ENCODE assay signal across 8 mouse cellular contexts in the genomic region with DNA sequence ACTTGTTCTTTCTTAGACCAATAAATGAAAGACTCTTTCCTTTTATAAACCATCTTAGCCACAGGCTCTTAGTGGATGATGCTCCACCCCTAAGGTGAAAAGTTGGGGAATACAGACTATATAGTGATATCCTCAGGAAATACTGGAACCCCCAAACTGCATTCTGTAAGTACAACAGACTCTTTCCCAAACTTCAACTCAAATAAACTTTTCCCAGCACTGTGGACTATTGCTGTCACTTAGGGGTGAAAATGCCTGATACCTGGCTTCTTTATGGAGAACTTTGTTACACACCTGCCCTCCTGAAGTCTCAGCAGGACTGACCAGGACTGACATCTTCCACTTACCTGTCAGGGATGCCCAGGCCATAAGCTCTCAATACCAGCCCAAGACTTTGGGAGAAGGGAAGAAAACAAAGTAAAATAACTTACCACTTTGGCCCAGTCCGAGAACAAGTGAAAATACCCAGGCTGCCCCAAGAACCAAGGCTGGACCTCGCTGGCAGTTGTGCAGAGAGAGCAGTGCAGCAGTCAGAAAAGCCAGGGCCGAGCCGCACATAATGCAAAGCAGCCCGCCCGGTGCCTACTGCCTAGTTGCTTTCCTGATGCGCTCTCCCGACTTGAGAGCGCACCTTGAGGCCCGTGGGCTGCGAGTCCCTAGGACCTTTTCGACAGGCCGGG. TPM values are rescaled to one million over a fixed set of nuclear protein-coding genes. Genes with fewer than 3 reads are reported as not detected.
A peak's percentile ranks its signal among the peaks of the same experiment; 100 is the strongest.
DNase-seq lines count a peak whose midpoint lies in the region; ATAC-seq and TF ChIP-seq lines count a peak whose summit lies in the region.

No protein-coding gene starts in this region.

- no peak for DNase-seq in kidney, postnatal 14 days
- DNase-seq in brain, embryonic 14.5 days (ENCODE audit: low read depth) = peak; percentile 19
- DNase-seq in liver, adult 2 months (ENCODE audit: extremely low read depth, low read depth, low spot score) = no peak
- DNase-seq in Muller cell, postnatal 12 days (ENCODE audit: inconsistent ontology term) = no peak
- DNase-seq in adrenal gland, adult 8-10 months = no peak

- no peaks in the 10 kb centered on the region for H3K27me3 ChIP-seq in kidney, embryonic 16.5 days (ENCODE audit: insufficient read depth, low read length)
- peaks cover 15% of the 10 kb centered on the region; the same call in 1 of the 2 replicates for H3K27me3 ChIP-seq in liver, adult 2 months (ENCODE audit: control insufficient read depth, insufficient read depth, low read length)
- no peaks in the 10 kb centered on the region for H3K27me3 ChIP-seq in stomach, embryonic 15.5 days (replicated peaks)

- no peaks in the 10 kb centered on the region for H3K9me3 ChIP-seq in kidney, embryonic 16.5 days (ENCODE audit: low read length)
- H3K9me3 ChIP-seq in stomach, embryonic 15.5 days = no peaks in the 10 kb centered on the region

- H3K79me2 ChIP-seq in liver, adult 2 months (ENCODE audit: control insufficient read depth, insufficient read depth, low read length) = no peaks in the 10 kb centered on the region

- H3K9ac ChIP-seq in kidney, embryonic 16.5 days (replicated peaks; ENCODE audit: low read length) = peak overlapping the region; percentile 79
- H3K9ac ChIP-seq in liver, adult 2 months (ENCODE audit: low read depth, low read length) = peak overlapping the region; percentile 53
- H3K9ac ChIP-seq in stomach, embryonic 15.5 days = peak overlapping the region; percentile 52

- peak overlapping the region; percentile 66 for H3K4me3 ChIP-seq in kidney, embryonic 16.5 days (ENCODE audit: low read length)
- peak overlapping the region; percentile 52 for H3K4me3 ChIP-seq in liver, adult 2 months (ENCODE audit: insufficient read depth, low read depth, low read length)
- peak overlapping the region; percentile 62 for H3K4me3 ChIP-seq in stomach, embryonic 15.5 days (replicated peaks)

- peaks cover 21% of the 10 kb centered on the region for H3K4me1 ChIP-seq in kidney, embryonic 16.5 days (ENCODE audit: insufficient read depth, low read length)
- no peaks in the 10 kb centered on the region for H3K4me1 ChIP-seq in liver, adult 2 months (ENCODE audit: control insufficient read depth, insufficient read depth, low read length)
- H3K4me1 ChIP-seq in stomach, embryonic 15.5 days = no peaks in the 10 kb centered on the region

- no peak for TF ChIP-seq CTCF in brain, embryonic 14.5 days (IDR thresholded peaks at IDR 0.05; ENCODE audit: borderline replicate concordance, extremely low read depth, insufficient read depth, insufficient read length)
- no peak for TF ChIP-seq CTCF in liver, adult 2 months (IDR thresholded peaks at IDR 0.05; ENCODE audit: low read depth, low read length)

- peak overlapping the region; percentile 83 for H3K27ac ChIP-seq in kidney, embryonic 16.5 days (ENCODE audit: low read length)
- peak overlapping the region; percentile 16 for H3K27ac ChIP-seq in liver, adult 2 months (replicated peaks; ENCODE audit: insufficient read depth, low read depth, low read length)
- H3K27ac ChIP-seq in stomach, embryonic 15.5 days = peak overlapping the region; percentile 87

- H3K4me2 ChIP-seq in kidney, embryonic 16.5 days (replicated peaks; ENCODE audit: low read depth, low read length) = peak overlapping the region; percentile 84
- H3K4me2 ChIP-seq in stomach, embryonic 15.5 days = peak overlapping the region; percentile 95

- 1% methylated on average over 13 of the region's 13 CpGs for WGBS in kidney, embryonic 16.5 days
- 10% methylated on average over 12 of the region's 13 CpGs for WGBS in liver, adult 2 months
- 5% methylated on average over 13 of the region's 13 CpGs for WGBS in stomach, embryonic 15.5 days

- ATAC-seq in kidney, embryonic 16.5 days (ENCODE audit: low FRiP score, low TSS enrichment) = peak; percentile 55
- ATAC-seq in granulocyte monocyte progenitor cell, adult 5-6 weeks (replicated peaks; ENCODE audit: poor library complexity, severe bottlenecking) = peak; percentile 11; the same call in 1 of the 2 replicates
- ATAC-seq in stomach, embryonic 15.5 days (ENCODE audit: insufficient read depth, low FRiP score, low read depth) = peak; percentile 23; the same call in 1 of the 2 replicates

- TF ChIP-seq POLR2A in brain, embryonic 14.5 days (IDR thresholded peaks at IDR 0.05; ENCODE audit: borderline replicate concordance, extremely low read depth, insufficient read depth, insufficient read length, poor library complexity, severe bottlenecking) = no peak
- TF ChIP-seq POLR2A in liver, adult 2 months (IDR thresholded peaks at IDR 0.05; ENCODE audit: extremely low read depth, insufficient read depth, low read length) = no peak

- H3K36me3 ChIP-seq in kidney, embryonic 16.5 days (ENCODE audit: insufficient read depth, low read length) = no peaks in the 10 kb centered on the region
- no peaks in the 10 kb centered on the region for H3K36me3 ChIP-seq in liver, adult 2 months (ENCODE audit: control insufficient read depth, insufficient read depth, low read length)
- no peaks in the 10 kb centered on the region for H3K36me3 ChIP-seq in stomach, embryonic 15.5 days

RNA-seq across cellular contexts. Expression of a gene that starts 1.2 kb away (rescaled TPM):
- 3.4 and 4.5 TPM in 2 replicates for polyA plus RNA-seq in kidney, embryonic 16.5 days (2015; fragmentation: Nextera tagmentation; extraction: Ambion mirVana)
- 7.0 and 10.1 TPM in 2 replicates for polyA plus RNA-seq in brain, embryonic 14.5 days (2012; rRNA removed)
- not detected in 2 replicates for total RNA-seq in granulocyte monocyte progenitor cell, adult 5-6 weeks (2014; fragmentation: Nextera tagmentation)
- total RNA-seq in granulocyte monocyte progenitor cell, adult 5-6 weeks (2017) = not detected in 2 replicates
- total RNA-seq in liver, adult 2 months (2014; rRNA removed) = 0.37 and 0.47 TPM in 2 replicates
- 0.01 TPM in 1 of 2 replicates, not detected in the other for polyA plus RNA-seq in liver, adult 2 months (2012; rRNA removed)
- polyA plus RNA-seq in stomach, embryonic 15.5 days (2015; fragmentation: Nextera tagmentation; extraction: Ambion mirVana) = 3.2 and 3.4 TPM in 2 replicates
- total RNA-seq in adrenal gland, adult 8-10 months (2022) = 1 to 10 TPM; 2.9 to 4.0 (median 3.4) TPM

Comparison
In these comparisons a context has a peak if more than half of its experiments do, and no peak if none do; other contexts are left out.
1. H3K27ac ChIP-seq: peak in every context shown above with its lines; median percentile 87 in stomach, embryonic 15.5 days; 83 in kidney, embryonic 16.5 days; 16 in liver, adult 2 months.